In the genomic region with DNA sequence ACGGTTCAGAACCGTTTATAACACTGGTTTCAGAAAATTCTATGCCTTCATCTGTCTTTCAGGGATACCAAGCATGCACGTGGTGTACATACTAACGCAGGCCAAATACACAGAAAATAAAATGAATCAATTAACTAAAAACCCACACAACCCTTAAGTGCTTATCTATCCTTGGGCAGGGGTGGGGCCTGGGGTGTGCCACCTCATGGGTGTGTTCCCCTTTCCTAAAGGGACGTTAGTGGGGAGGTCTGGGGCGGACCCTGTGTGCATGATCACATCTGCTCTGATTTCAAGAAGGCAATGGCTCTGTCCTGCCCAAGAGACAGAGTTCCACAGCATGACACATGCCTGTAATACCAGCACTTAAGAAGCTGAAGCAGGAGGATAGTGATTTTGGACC, we compare ENCODE assay signal across 33 mouse cellular contexts. TPM values are rescaled to one million over a fixed set of nuclear protein-coding genes. Genes with fewer than 3 reads are reported as not detected.
"Had no signal": no experiment of that assay in that cellular context is flagged by ENCODE, and none has a peak within 500 bp of the region (broad histone marks: within the 10 kb centered on the region; RNA-seq: fewer than 3 reads in every experiment).

No protein-coding gene starts in this region.

- H3K4me2 ChIP-seq: limb, embryonic 13.5 days; midbrain, embryonic 13.5 days; neural tube, embryonic 13.5 days had no signal

- H3K9me3 ChIP-seq: limb, embryonic 13.5 days; midbrain, embryonic 10.5 days; midbrain, embryonic 13.5 days; neural tube, embryonic 13.5 days had no signal

- H3K9ac ChIP-seq: limb, embryonic 13.5 days; midbrain, embryonic 13.5 days; neural tube, embryonic 13.5 days had no signal

- ATAC-seq: intestine, embryonic 16.5 days; midbrain, embryonic 13.5 days; midbrain, embryonic 16.5 days had no signal

- H3K27ac ChIP-seq: layer of hippocampus, adult 2 months; limb, embryonic 13.5 days; midbrain, embryonic 10.5 days; midbrain, embryonic 13.5 days; neural tube, embryonic 13.5 days had no signal

- H3K27me3 ChIP-seq: limb, embryonic 13.5 days; midbrain, embryonic 13.5 days; neural tube, embryonic 13.5 days had no signal

- H3K36me3 ChIP-seq: limb, embryonic 13.5 days; midbrain, embryonic 10.5 days; midbrain, embryonic 13.5 days; neural tube, embryonic 13.5 days had no signal

- H3K4me1 ChIP-seq: limb, embryonic 13.5 days; midbrain, embryonic 13.5 days; neural tube, embryonic 13.5 days had no signal

- DNase-seq: kidney, adult 18-20 months; kidney, adult 9 months; kidney, postnatal 25 days; layer of hippocampus, adult 9-11 months; lung, adult 2 months; lung, postnatal 14 days; lung, postnatal 4 days; retina, postnatal 1 day; right cerebral cortex, postnatal 25 days; thymus, adult 18-20 months; thymus, postnatal 36 days had no signal

- H3K4me3 ChIP-seq: layer of hippocampus, adult 2 months; limb, embryonic 13.5 days; midbrain, embryonic 10.5 days; midbrain, embryonic 13.5 days; myocyte; neural tube, embryonic 13.5 days had no signal

RNA-seq across cellular contexts. Expression of a gene that starts 2.1 kb away (rescaled TPM):
- total RNA-seq: liver, adult 2 months; megakaryocyte, adult 5-6 weeks; monocyte, adult 5-6 weeks had no signal
- polyA plus RNA-seq: intestine, embryonic 16.5 days; large intestine, adult 2 months; liver, adult 2 months; lung, adult 2 months; midbrain, embryonic 13.5 days; midbrain, embryonic 16.5 days; myocyte; spleen, adult 2 months; stomach, embryonic 16.5 days; urinary bladder, adult 2 months had no signal

RNA-seq across cellular contexts. Expression of a gene that starts 17.4 kb away (rescaled TPM):
- total RNA-seq: layer of hippocampus, adult 2 months; layer of hippocampus, postnatal 25 days; left cerebral cortex, adult 18-20 months; left cerebral cortex, postnatal 36 days; liver, adult 2 months; megakaryocyte, adult 5-6 weeks; monocyte, adult 5-6 weeks; neutrophil, adult 5-6 weeks had no signal
- polyA plus RNA-seq: intestine, embryonic 16.5 days; kidney, embryonic 16.5 days; large intestine, adult 2 months; limb, embryonic 13.5 days; liver, adult 2 months; lung, adult 2 months; lung, embryonic 16.5 days; midbrain, embryonic 10.5 days; midbrain, embryonic 13.5 days; midbrain, embryonic 16.5 days; myocyte; neural tube, embryonic 13.5 days; spleen, adult 2 months; stomach, embryonic 16.5 days; testis, adult 2 months; urinary bladder, adult 2 months had no signal
